Mouse (Mus musculus): ENCODE results near the gene Cerkl. TPM values are rescaled to one million over a fixed set of nuclear protein-coding genes. Genes with fewer than 3 reads are reported as not detected.

Cerkl gene
- 10.6 and 14.3 TPM in 2 replicates for polyA plus RNA-seq (2012; ENCODE audit: insufficient read depth, insufficient read length, missing spikeins)

DNA sequence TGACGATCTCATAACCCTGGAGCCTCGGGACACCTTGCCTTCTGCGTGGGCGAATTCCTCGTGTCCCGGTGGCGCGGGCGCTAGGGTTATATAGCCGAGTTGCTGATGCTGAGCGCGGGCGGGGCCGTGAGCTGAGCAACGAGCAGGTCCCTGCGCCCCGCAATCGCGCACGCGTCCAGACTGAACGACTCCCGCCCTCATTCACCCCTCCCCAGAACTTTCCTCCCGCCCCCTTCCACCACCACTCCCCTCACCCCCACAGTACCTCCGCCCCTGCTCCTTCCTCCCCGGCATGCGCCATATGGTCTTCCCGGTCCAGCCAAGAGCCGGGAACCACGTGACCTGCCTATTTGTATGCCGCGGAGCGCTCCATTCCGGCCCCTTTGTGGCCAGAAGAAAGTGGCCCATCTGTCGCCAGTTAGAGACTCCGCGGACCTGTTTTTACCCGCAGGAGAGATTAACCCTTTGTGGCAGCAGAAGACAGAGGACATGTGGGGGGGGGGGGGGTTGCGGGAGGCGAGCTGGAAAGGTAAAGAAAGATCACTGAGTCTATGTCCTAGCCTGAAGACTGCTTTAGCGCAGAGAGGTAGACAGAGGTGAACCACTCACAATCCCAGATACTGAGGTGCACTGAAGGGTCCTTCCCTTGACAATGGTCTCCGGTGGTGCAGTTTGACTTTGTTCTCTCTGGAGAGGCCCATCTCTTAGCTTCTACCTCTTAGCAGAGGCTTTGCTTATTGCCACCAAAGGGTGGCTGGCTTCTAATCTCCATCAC, at the start of gene Cerkl, which contains the start of gene Neurod1:
Gene Cerkl, minus strand, starts transcription at position 211 of the 775 bp plus-strand sequence.
Gene Neurod1, minus strand, starts transcription at position 177 of the 775 bp plus-strand sequence.
- Histone ChIP-seq H3K27ac (replicated peaks; ENCODE audit: low read depth, low read length) (no peak within 1 kb of the TSS), H3K4me1 (ENCODE audit: control insufficient read depth, insufficient read depth, insufficient read length, low read length) (no peaks in the 10 kb centered on the region), H3K4me3 (ENCODE audit: insufficient read depth, low read depth, low read length) (no peak within 1 kb of the TSS)

DNA sequence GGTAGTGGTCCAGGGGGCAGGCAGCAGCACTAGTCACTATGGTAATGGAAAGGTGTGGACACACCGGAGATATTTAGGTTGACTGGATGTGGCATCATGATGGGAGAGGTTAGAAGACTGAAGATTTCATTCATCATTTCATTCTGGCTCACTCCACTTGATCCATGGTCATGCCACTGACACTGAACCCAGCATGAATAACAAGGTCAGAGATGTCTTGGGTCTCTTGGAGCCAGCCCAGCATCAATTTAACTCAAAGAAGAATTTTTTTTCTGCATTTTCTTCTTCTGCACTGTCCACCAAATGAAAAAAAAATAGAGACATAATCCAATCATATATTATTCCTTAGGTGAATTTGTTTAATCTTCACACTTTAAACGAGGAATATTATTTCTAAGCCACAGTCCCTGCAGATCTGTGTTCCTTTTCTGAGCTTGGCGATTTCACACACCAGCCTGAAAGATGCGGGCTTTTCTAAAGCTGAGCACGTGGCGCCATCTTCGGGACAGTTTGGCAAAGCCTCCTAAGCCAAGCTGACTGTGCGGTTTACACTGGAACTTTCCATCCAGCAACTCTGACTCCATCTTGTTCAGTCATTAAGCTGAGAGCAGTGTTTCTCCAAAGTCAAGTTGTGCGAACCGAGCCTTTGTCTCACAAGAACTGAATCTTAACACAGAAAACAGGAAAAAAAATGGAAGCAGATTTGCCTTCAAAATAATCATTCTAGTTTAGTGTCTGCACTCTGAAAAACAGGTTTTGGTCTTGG, 42.6 kb upstream of the Cerkl start:
- no peaks in the 10 kb centered on the region for H3K4me1 ChIP-seq (ENCODE audit: control insufficient read depth, insufficient read depth, insufficient read length, low read length)
- no peak overlapping the region for H3K27ac ChIP-seq (replicated peaks; ENCODE audit: low read depth, low read length)
- H3K4me3 ChIP-seq (ENCODE audit: insufficient read depth, low read depth, low read length), result no peak overlapping the region

DNA sequence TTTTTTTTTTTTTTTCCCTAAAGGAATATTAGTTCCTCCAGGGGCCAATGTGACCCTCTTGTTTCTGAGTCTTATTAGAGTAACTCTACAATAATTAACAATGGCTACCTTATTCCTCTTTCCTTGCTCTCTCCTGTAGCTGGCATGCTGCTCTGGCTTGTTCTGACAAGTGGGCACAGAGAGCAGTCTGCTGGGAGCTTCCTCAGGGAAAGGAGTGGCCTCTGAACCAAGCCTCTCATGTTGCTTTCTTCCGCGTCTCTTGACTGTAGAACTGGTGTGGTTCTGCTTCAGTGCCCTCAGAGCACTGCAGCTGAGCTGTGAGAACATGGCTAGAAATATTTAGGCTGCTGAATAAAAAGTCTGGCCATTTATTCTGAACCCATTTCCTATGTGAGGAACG, 28.5 kb upstream of the Cerkl start:
- no peak overlapping the region for H3K4me3 ChIP-seq (ENCODE audit: insufficient read depth, low read depth, low read length)
- H3K27ac ChIP-seq (replicated peaks; ENCODE audit: low read depth, low read length), result no peak overlapping the region
- H3K4me1 ChIP-seq (ENCODE audit: control insufficient read depth, insufficient read depth, insufficient read length, low read length), result no peaks in the 10 kb centered on the region

DNA sequence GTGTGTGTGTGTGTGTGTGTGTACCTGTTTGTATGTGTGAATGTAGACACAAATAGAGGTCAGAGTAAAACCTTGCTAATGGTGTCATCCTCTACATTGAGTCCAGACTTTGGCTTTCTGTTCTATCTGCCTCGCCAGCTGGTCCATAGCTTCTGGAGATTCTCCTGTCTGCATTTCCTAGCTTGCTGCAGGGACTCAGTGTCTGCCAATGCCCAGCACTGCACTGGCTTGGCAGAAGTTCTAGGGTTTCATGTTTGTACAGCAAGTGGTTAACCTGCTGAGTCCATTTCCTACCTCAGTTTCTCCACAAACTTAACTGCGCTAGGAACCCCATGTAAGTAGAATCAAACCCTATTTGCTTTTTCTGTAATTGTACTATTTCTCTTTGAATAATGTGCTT, 25.9 kb upstream of the Cerkl start:
- Histone ChIP-seq H3K4me3 (ENCODE audit: insufficient read depth, low read depth, low read length) (no peak overlapping the region), H3K4me1 (ENCODE audit: control insufficient read depth, insufficient read depth, insufficient read length, low read length) (no peaks in the 10 kb centered on the region), H3K27ac (replicated peaks; ENCODE audit: low read depth, low read length) (no peak overlapping the region)

DNA sequence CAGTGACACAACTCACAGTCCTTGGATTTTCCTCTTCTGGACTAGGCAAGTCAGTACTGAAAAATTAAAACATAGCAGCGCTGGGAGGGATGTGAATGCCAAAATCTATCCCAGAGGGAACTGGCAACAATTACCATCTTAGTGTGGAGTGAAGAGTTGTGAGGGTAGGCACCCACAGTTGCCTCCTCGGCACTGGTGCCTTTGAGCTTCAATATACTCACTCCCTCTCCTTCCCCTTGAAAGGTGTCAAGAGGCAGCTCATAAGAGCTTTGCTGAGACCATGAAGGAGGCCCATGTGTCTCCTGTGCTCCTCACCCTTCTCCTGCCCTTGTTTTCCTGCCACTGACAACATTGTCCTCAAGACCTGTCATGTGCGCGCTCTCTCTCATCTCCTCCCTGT, 5.8 kb upstream of the Cerkl start:
- Histone ChIP-seq H3K27ac (replicated peaks; ENCODE audit: low read depth, low read length) (no peak overlapping the region), H3K4me3 (ENCODE audit: insufficient read depth, low read depth, low read length) (no peak overlapping the region), H3K4me1 (ENCODE audit: control insufficient read depth, insufficient read depth, insufficient read length, low read length) (no peaks in the 10 kb centered on the region)

DNA sequence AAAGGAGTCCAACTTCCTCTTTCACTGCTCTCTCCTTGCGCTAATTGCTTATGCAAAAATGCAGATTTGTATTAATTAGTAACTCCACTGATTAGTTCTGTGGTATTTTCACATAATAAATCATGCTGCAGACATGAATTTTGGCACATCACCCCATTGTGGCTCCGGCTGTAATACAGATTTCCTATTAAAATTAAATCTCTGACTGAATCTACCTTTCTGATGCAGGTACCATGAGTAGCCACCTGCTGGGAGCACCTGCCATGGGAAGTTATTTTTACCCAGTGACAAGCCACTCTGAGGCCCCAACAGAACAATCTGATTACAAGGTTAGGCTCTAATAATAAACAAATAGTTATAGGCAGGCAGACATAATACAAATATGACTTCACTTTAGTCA, 5.3 kb upstream of the Cerkl start:
- Histone ChIP-seq H3K4me3 (ENCODE audit: insufficient read depth, low read depth, low read length) (no peak overlapping the region), H3K27ac (replicated peaks; ENCODE audit: low read depth, low read length) (no peak overlapping the region), H3K4me1 (ENCODE audit: control insufficient read depth, insufficient read depth, insufficient read length, low read length) (no peaks in the 10 kb centered on the region)

DNA sequence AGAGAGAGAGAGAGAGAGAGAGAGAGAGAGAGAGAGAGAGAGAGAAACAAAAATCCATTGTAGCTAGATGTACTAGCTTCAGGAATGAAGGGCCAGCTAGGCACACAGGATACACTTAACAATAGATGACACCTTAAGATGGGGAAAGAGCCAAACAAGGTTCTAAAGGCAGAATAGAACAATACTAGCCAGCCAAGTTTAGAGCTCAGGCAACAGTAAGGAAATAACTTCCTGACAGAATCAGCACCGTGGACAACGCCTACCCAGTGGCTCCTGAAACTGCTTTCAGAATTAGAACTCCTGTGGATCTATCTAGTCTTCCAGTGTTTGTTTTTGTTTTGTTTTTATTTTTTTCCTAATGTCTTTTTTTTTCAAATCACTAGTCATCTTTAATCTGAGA, 4.0 kb upstream of the Cerkl start:
- H3K27ac ChIP-seq (replicated peaks; ENCODE audit: low read depth, low read length), result no peak overlapping the region
- H3K4me1 ChIP-seq (ENCODE audit: control insufficient read depth, insufficient read depth, insufficient read length, low read length), result no peaks in the 10 kb centered on the region

DNA sequence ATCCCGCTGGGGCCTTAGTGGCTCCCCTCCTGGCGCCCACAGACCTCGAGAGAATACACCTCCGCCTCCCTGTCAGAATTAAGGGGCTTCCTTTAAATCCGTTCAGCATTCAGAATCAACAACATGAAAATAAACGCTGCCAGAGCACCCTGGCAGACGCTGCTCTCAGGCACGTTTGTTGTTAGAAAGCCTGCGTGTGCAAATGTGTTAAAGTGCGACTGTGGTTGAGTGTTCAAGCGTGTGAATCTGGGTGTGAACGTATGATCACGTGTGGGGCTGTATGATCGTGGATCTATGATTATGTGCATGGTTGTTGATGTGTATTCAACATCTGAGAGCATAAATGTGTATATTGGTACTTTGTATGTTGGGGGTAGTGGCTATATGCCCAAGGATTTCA, 3.5 kb upstream of the Cerkl start:
- Histone ChIP-seq H3K4me1 (ENCODE audit: control insufficient read depth, insufficient read depth, insufficient read length, low read length) (no peaks in the 10 kb centered on the region), H3K4me3 (ENCODE audit: insufficient read depth, low read depth, low read length) (no peak overlapping the region), H3K27ac (replicated peaks; ENCODE audit: low read depth, low read length) (no peak overlapping the region)

More for the DNA sequence above, 4.0 kb upstream of the Cerkl start:
- no peak overlapping the region for H3K4me3 ChIP-seq (ENCODE audit: insufficient read depth, low read depth, low read length)

DNA sequence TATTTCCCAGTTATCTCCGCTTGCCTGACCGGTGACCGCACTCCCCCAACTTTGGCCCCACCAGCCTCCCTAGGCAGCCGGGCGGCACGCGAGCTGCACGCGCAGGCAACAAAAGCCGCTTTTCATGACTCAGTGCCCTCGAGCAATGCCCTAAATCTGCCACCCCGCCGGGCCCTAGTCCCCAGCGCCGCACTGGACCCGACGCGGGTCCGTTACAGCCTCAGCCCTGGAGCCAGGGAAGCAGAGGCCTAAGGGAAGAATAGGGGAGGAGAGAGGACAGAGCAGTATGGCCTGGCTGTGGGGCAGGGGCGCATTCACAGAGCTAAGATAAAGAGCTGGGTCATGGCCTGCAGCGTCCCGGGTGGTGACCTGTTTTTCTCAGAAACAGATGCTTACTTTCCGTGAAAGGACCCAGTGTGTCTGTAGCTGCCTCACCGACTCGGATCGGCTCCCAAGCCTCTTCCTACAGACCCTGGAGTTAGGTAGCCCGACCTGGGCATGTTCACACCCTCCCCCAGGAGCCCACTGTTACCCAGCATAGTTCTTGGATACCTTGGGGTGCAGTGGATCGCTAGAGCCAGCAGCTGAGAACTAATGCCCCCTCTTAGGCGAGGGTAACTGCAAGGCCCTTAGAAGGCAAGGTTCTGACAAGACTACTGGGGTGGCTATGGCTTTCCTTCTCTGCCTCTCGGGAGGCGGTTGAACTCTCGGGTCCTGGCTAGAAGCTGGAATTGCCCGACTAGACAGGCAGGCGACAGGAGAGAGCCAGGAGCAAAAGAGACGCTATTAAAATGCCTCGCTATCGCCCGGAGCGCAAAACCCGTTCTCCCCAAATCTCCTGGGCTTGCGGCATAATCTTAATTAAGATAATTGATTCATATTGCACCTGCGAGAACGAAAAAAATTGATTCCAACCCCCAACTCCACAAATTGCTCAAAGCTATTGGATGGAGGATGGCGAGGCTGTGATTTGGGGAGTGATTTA, 2.8 kb upstream of the Cerkl start:
- no peak overlapping the region for H3K4me3 ChIP-seq (ENCODE audit: insufficient read depth, low read depth, low read length)
- H3K4me1 ChIP-seq (ENCODE audit: control insufficient read depth, insufficient read depth, insufficient read length, low read length), result no peaks in the 10 kb centered on the region
- no peak overlapping the region for H3K27ac ChIP-seq (replicated peaks; ENCODE audit: low read depth, low read length)

DNA sequence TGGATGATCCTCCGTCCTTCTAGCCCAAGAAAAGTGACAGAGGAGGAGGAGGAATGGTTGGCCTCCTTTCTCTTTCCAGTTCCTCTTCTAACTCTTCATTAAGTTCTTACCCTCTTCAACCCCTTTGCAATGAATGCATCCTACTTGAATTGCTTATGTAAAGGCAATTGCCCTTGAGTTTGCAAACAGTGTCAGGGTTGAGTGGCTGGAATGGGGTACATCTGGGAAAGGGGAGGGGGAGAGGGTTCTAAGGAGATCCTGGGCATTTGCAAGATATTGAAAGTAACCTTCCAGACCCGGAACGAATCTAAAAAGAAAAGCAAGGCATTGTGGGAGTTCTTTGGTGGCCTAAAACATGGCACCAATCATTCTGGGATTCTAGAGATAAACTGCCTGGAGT, 1.3 kb upstream of the Cerkl start:
- no peaks in the 10 kb centered on the region for H3K4me1 ChIP-seq (ENCODE audit: control insufficient read depth, insufficient read depth, insufficient read length, low read length)
- H3K4me3 ChIP-seq (ENCODE audit: insufficient read depth, low read depth, low read length), result no peak overlapping the region
- H3K27ac ChIP-seq (replicated peaks; ENCODE audit: low read depth, low read length), result no peak overlapping the region

DNA sequence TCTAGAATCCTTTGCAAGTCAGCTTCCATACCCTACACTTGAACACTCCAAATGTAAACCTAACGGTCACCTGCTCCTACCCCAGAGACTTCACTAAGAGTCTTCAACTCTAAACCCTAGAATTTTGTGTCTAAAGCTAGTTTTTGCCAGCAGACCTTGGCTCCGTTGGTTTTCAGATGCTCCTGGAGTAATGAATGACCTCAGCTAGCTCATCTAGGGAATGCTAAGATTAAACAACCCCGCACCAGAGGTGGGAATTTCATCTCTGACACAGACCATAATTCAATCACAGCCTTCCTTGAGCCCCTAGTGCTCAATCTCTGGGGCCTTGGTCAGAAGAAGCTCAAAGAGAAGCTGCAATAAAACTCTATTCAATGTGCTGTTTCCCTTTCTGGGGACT, 849 bp upstream of the Cerkl start:
- H3K4me3 ChIP-seq (ENCODE audit: insufficient read depth, low read depth, low read length), result no peak overlapping the region
- H3K4me1 ChIP-seq (ENCODE audit: control insufficient read depth, insufficient read depth, insufficient read length, low read length), result no peaks in the 10 kb centered on the region

DNA sequence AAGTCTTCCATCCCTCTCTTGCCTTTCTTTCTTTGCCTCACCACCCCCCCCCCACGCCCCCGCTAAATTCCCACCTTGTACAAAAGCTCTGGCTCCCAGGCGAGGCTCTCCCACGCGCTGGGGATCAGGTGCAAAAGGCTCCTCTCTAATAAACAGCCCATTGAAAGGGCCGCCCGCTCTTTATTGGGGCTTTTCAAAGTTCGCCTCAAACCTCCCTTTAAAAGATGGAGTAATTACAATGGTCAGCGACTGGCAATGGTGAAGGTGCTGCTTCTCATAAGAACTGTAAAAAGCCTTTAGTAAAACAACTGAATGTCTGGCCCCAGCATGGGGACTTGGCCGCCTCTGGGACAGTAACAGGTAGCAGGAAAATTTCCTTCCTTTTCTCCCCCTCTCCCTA, 939 bp downstream of the Cerkl start:
- Histone ChIP-seq H3K4me1 (ENCODE audit: control insufficient read depth, insufficient read depth, insufficient read length, low read length) (no peaks in the 10 kb centered on the region), H3K27ac (replicated peaks; ENCODE audit: low read depth, low read length) (no peak overlapping the region), H3K4me3 (ENCODE audit: insufficient read depth, low read depth, low read length) (no peak overlapping the region)

More for the DNA sequence above, 849 bp upstream of the Cerkl start:
- H3K27ac ChIP-seq (replicated peaks; ENCODE audit: low read depth, low read length), result no peak overlapping the region

DNA sequence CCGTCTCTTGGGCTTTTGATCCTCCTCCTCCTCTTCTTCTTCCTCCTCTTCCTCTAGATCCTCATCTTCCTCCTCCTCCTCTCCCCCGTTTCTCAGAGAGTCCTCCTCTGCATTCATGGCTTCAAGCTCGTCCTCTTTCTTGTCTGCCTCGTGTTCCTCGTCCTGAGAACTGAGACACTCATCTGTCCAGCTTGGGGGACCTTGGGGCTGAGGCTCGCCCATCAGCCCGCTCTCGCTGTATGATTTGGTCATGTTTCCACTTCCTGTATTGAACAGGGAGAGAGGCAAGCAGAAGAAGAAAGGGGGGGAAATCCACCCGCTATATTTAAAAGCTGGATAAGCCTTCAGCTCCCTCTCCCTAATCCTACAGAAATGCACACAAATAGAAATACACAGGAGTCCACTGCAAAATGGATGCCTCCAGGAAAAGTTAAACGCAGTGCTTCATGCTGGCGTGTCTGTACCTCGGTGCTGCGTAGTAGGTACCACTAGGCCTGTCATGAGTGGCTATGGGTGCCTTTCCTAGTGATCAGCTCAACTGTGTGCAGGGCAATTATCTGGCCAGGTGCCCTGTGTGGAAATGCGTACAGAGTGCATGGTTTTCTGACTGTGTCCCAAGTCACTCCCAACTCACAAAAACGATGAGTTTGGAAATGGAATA, 1.7 kb downstream of the Cerkl start:
- no peaks in the 10 kb centered on the region for H3K4me1 ChIP-seq (ENCODE audit: control insufficient read depth, insufficient read depth, insufficient read length, low read length)
- H3K27ac ChIP-seq (replicated peaks; ENCODE audit: low read depth, low read length), result no peak overlapping the region
- H3K4me3 ChIP-seq (ENCODE audit: insufficient read depth, low read depth, low read length), result no peak overlapping the region

DNA sequence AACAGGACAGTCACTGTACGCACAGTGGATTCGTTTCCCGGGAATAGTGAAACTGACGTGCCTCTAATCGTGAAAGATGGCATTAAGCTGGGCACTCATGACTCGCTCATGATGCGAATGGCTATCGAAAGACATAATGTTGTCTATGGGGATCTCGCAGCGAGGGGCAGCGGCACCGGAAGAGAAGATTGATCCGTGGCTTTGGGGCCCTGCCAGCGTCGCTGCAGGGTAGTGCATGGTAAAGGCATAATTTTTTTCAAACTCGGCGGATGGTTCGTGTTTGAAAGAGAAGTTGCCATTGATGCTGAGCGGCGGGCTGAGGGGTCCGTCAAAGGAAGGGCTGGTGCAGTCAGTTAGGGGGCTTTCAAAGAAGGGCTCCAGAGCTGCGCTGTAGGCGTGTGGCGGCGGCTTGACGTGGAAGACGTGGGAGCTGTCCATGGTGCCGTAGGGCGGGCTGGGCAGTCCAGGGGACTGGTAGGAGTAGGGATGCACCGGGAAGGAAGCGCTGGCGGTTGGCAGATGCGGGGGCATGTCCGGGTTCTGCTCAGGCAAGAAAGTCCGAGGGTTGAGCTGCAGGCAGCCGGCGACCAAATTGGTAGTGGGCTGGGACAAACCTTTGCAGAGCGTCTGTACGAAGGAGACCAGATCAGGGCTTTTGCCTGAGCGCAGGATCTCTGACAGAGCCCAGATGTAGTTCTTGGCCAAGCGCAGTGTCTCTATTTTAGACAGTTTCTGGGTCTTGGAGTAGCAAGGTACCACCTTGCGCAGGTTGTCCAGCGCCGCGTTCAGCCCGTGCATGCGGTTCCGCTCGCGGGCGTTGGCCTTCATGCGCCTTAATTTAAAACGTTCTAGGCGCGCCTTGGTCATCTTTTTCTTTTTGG, 2.4 kb downstream of the Cerkl start:
- H3K27ac ChIP-seq (replicated peaks; ENCODE audit: low read depth, low read length), result no peak overlapping the region
- H3K4me3 ChIP-seq (ENCODE audit: insufficient read depth, low read depth, low read length), result peak overlapping the region; percentile 39
- H3K4me1 ChIP-seq (ENCODE audit: control insufficient read depth, insufficient read depth, insufficient read length, low read length), result no peaks in the 10 kb centered on the region

Measured in brown adipose tissue, adult 24 weeks (tissue).